Mouse (Mus musculus) small intestine, adult 2 months (tissue): ENCODE results near the gene Fam168a. TPM values are rescaled to one million over a fixed set of nuclear protein-coding genes. Genes with fewer than 3 reads are reported as not detected.

ENCODE experiments used
- H3K27ac ChIP-seq: fragments of 200-500 bp; 2 replicates; pipeline ENCODE4 v1.5.1; 2012; ENCODE audit warnings: low read depth, low read length, control low read depth, inconsistent platforms; ENCODE audit not compliant: insufficient read depth
- H3K27me3 ChIP-seq: fragments of 200-500 bp; 2 replicates; pipeline ENCODE4 v1.6.1; 2012; ENCODE audit warnings: mild to moderate bottlenecking, moderate library complexity, low read length, inconsistent platforms; ENCODE audit not compliant: control insufficient read depth, insufficient read depth
- H3K36me3 ChIP-seq: fragments of 200-500 bp; 2 replicates; pipeline ENCODE4 v1.6.1; 2012; ENCODE audit warnings: mild to moderate bottlenecking, low read length, control low read depth, inconsistent platforms; ENCODE audit not compliant: control insufficient read depth, insufficient read depth
- H3K4me1 ChIP-seq: fragments of 200-500 bp; 2 replicates; pipeline ENCODE4 v1.6.1; 2012; ENCODE audit warnings: low read length, inconsistent platforms, mixed read lengths; ENCODE audit not compliant: control insufficient read depth, insufficient read depth, insufficient read length
- H3K4me3 ChIP-seq: fragments of 200-500 bp; 2 replicates; pipeline ENCODE4 v1.5.1; 2012; ENCODE audit warnings: low read depth, mild to moderate bottlenecking, control low read depth, inconsistent platforms, low read length, moderate library complexity
- CTCF ChIP-seq: fragments of 200-500 bp; IDR thresholded peaks from 2 replicates; pipeline ENCODE4 v1.5.1; 2012; ENCODE audit warnings: low read depth, mild to moderate bottlenecking, control low read depth, inconsistent platforms, low read length, moderate library complexity, mixed read lengths; ENCODE audit not compliant: insufficient replicate concordance, insufficient read length; ENCODE audit errors: extremely low read depth
- POLR2A ChIP-seq: fragments of 200-500 bp; IDR thresholded peaks from 2 replicates; pipeline ENCODE4 v1.6.1; 2012; ENCODE audit warnings: low read depth, mild to moderate bottlenecking, control low read depth, inconsistent platforms, low read length, moderate library complexity
- WGBS: fragments of 180-500 bp; shearing (Covaris S2); methylation state at CpG from one replicate; pipeline ENCODE4 v1.1.7; 2018; 5-methylcytosine and 5-hydroxymethylcytosine counted together
- polyA plus RNA-seq: library from polyadenylated mRNA; depleted of rRNA; stranded (reverse); fragments of >200 nt; gene quantifications from 2 replicates; pipeline ENCODE4 v1.2.3, GENCODE M21; 2012

Fam168a gene
- polyA plus RNA-seq, 1 experiment: 43.9 TPM

GRCm38 (mm10) chr7:100670646-100671045 lies 35.8 kb upstream of the Fam168a start:
- TF ChIP-seq CTCF: no peak
- TF ChIP-seq POLR2A: no peak
- Histone ChIP-seq H3K4me3 (no peak overlapping the region), H3K27ac (no peak overlapping the region), H3K4me1 (no peaks in the 10 kb centered on the region), H3K36me3 (no peaks in the 10 kb centered on the region), H3K27me3 (no peaks in the 10 kb centered on the region)
- WGBS: 85% methylated on average over 5 of the region's 5 CpGs

- Histone ChIP-seq H3K27me3 (no peaks in the 10 kb centered on the region), H3K4me1 (no peaks in the 10 kb centered on the region), H3K27ac (no peak overlapping the region), H3K36me3 (no peaks in the 10 kb centered on the region), H3K4me3 (no peak overlapping the region)
- TF ChIP-seq CTCF (no peak), POLR2A (no peak)
- 73% methylated on average over 7 of the region's 7 CpGs for WGBS
Measured at GRCm38 (mm10) chr7:100673452-100673851, 33.0 kb upstream of the Fam168a start.

GRCm38 (mm10) chr7:100674941-100675340 lies 31.5 kb upstream of the Fam168a start:
- no peaks in the 10 kb centered on the region for H3K27me3 ChIP-seq
- H3K27ac ChIP-seq: no peak overlapping the region
- H3K4me1 ChIP-seq: peaks cover 3% of the 10 kb centered on the region
- no peak for TF ChIP-seq POLR2A
- TF ChIP-seq CTCF: no peak
- H3K36me3 ChIP-seq: no peaks in the 10 kb centered on the region
- 85% methylated on average over 2 of the region's 2 CpGs for WGBS
- no peak overlapping the region for H3K4me3 ChIP-seq

GRCm38 (mm10) chr7:100678052-100678451 lies 28.4 kb upstream of the Fam168a start:
- Histone ChIP-seq H3K36me3 (no peaks in the 10 kb centered on the region), H3K4me1 (peaks cover 3% of the 10 kb centered on the region), H3K27me3 (no peaks in the 10 kb centered on the region), H3K4me3 (no peak overlapping the region), H3K27ac (no peak overlapping the region)
- 75% methylated on average over 5 of the region's 5 CpGs for WGBS
- no peak for TF ChIP-seq POLR2A
- no peak for TF ChIP-seq CTCF

- no peak for TF ChIP-seq CTCF
- no peak for TF ChIP-seq POLR2A
- H3K4me1 ChIP-seq: peaks cover 3% of the 10 kb centered on the region
- H3K4me3 ChIP-seq: no peak overlapping the region
- no peaks in the 10 kb centered on the region for H3K36me3 ChIP-seq
- WGBS: 38% methylated on average over 15 of the region's 15 CpGs
- no peak overlapping the region for H3K27ac ChIP-seq
- no peaks in the 10 kb centered on the region for H3K27me3 ChIP-seq
Measured at GRCm38 (mm10) chr7:100678948-100679880, 27.2 kb upstream of the Fam168a start.

- H3K27ac ChIP-seq: no peak overlapping the region
- H3K27me3 ChIP-seq: no peaks in the 10 kb centered on the region
- no peak overlapping the region for H3K4me3 ChIP-seq
- WGBS: 56% methylated on average over 5 of the region's 5 CpGs
- H3K4me1 ChIP-seq: peaks cover 3% of the 10 kb centered on the region
- no peaks in the 10 kb centered on the region for H3K36me3 ChIP-seq
- TF ChIP-seq CTCF: no peak
- TF ChIP-seq POLR2A: no peak
Measured at GRCm38 (mm10) chr7:100681132-100681531, 25.3 kb upstream of the Fam168a start.

GRCm38 (mm10) chr7:100683241-100683640 lies 23.2 kb upstream of the Fam168a start:
- H3K27me3 ChIP-seq: no peaks in the 10 kb centered on the region
- no peaks in the 10 kb centered on the region for H3K36me3 ChIP-seq
- H3K4me3 ChIP-seq: no peak overlapping the region
- H3K4me1 ChIP-seq: peaks cover 3% of the 10 kb centered on the region
- WGBS: 95% methylated on average over 1 of the region's 1 CpGs
- no peak for TF ChIP-seq POLR2A
- TF ChIP-seq CTCF: no peak
- H3K27ac ChIP-seq: no peak overlapping the region
